Mouse (Mus musculus): ENCODE results near the gene Dppa5a. TPM values are rescaled to one million over a fixed set of nuclear protein-coding genes. Genes with fewer than 3 reads are reported as not detected.

Gene Dppa5a
- polyA plus RNA-seq, 1 experiment from 2014 or later, result not detected

- WGBS, result 35% methylated on average over 8 of the region's 8 CpGs
- no peak overlapping the region for H3K9ac ChIP-seq
- no peak overlapping the region for H3K27ac ChIP-seq
- no peaks in the 10 kb centered on the region for H3K9me3 ChIP-seq
- H3K4me3 ChIP-seq, result no peak overlapping the region
- peaks cover 10% of the 10 kb centered on the region; the same call in 1 of the 2 replicates for H3K4me1 ChIP-seq
- H3K4me2 ChIP-seq (replicated peaks), result peak overlapping the region; percentile 70
- peak; percentile 31; the same call in 1 of the 2 replicates for ATAC-seq (ENCODE audit: low FRiP score, low read depth)
- H3K36me3 ChIP-seq, result no peaks in the 10 kb centered on the region
- 0 out of 2 replicates have a peak, but pooled peaks cover 6% of the 10 kb centered on the region for H3K27me3 ChIP-seq (replicated peaks)
Measured at GRCm38 (mm10) chr9:78377546-78377945, 9.6 kb upstream of the Dppa5a start.

- Histone ChIP-seq H3K9ac (no peak overlapping the region), H3K4me1 (peaks cover 10% of the 10 kb centered on the region; the same call in 1 of the 2 replicates), H3K4me2 (replicated peaks) (no peak overlapping the region), H3K4me3 (no peak overlapping the region), H3K9me3 (no peaks in the 10 kb centered on the region), H3K36me3 (no peaks in the 10 kb centered on the region), H3K27ac (no peak overlapping the region), H3K27me3 (replicated peaks) (0 out of 2 replicates have a peak, but pooled peaks cover 6% of the 10 kb centered on the region)
- no peak for ATAC-seq (ENCODE audit: low FRiP score, low read depth)
- WGBS, result 76% methylated on average over 4 of the region's 4 CpGs
Measured at GRCm38 (mm10) chr9:78375486-78375885, 7.5 kb upstream of the Dppa5a start.

GRCm38 (mm10) chr9:78374885-78375389 is 7.0 kb upstream of the Dppa5a start:
- WGBS, result 68% methylated on average over 1 of the region's 1 CpGs
- Histone ChIP-seq H3K4me2 (replicated peaks) (no peak overlapping the region), H3K4me1 (peaks cover 10% of the 10 kb centered on the region; the same call in 1 of the 2 replicates), H3K36me3 (no peaks in the 10 kb centered on the region), H3K9me3 (no peaks in the 10 kb centered on the region), H3K9ac (no peak overlapping the region), H3K4me3 (no peak overlapping the region), H3K27ac (no peak overlapping the region), H3K27me3 (replicated peaks) (0 out of 2 replicates have a peak, but pooled peaks cover 6% of the 10 kb centered on the region)
- no peak for ATAC-seq (ENCODE audit: low FRiP score, low read depth)

- H3K27me3 ChIP-seq (replicated peaks), result 0 out of 2 replicates have a peak, but pooled peaks cover 3% of the 10 kb centered on the region
- H3K4me2 ChIP-seq (replicated peaks), result no peak overlapping the region
Measured at GRCm38 (mm10) chr9:78374397-78374796, 6.4 kb upstream of the Dppa5a start.

GRCm38 (mm10) chr9:78372827-78373504 is 5.0 kb upstream of the Dppa5a start:
- WGBS, result 84% methylated on average over 10 of the region's 10 CpGs

More at GRCm38 (mm10) chr9:78374397-78374796, 6.4 kb upstream of the Dppa5a start:
- no peaks in the 10 kb centered on the region for H3K36me3 ChIP-seq
- ATAC-seq (ENCODE audit: low FRiP score, low read depth), result no peak
- peaks cover 10% of the 10 kb centered on the region; the same call in 1 of the 2 replicates for H3K4me1 ChIP-seq
- H3K4me3 ChIP-seq, result no peak overlapping the region
- H3K27ac ChIP-seq, result no peak overlapping the region
- H3K9me3 ChIP-seq, result no peaks in the 10 kb centered on the region
- WGBS, result 54% methylated on average over 5 of the region's 5 CpGs
- no peak overlapping the region for H3K9ac ChIP-seq

GRCm38 (mm10) chr9:78371441-78371840 is 3.5 kb upstream of the Dppa5a start:
- Histone ChIP-seq H3K9me3 (no peaks in the 10 kb centered on the region), H3K9ac (no peak overlapping the region), H3K4me3 (no peak overlapping the region), H3K36me3 (no peaks in the 10 kb centered on the region), H3K27ac (no peak overlapping the region), H3K4me2 (replicated peaks) (no peak overlapping the region), H3K4me1 (no peaks in the 10 kb centered on the region), H3K27me3 (replicated peaks) (no peaks in the 10 kb centered on the region)
- no peak for ATAC-seq (ENCODE audit: low FRiP score, low read depth)
- WGBS, result 95% methylated on average over 3 of the region's 3 CpGs

More at GRCm38 (mm10) chr9:78372827-78373504, 5.0 kb upstream of the Dppa5a start:
- Histone ChIP-seq H3K4me3 (no peak overlapping the region), H3K9me3 (no peaks in the 10 kb centered on the region), H3K36me3 (no peaks in the 10 kb centered on the region), H3K27me3 (replicated peaks) (0 out of 2 replicates have a peak, but pooled peaks cover 3% of the 10 kb centered on the region), H3K9ac (no peak overlapping the region), H3K27ac (no peak overlapping the region), H3K4me2 (replicated peaks) (no peak overlapping the region), H3K4me1 (peaks cover 3% of the 10 kb centered on the region; the same call in 1 of the 2 replicates)
- ATAC-seq (ENCODE audit: low FRiP score, low read depth), result no peak

GRCm38 (mm10) chr9:78369786-78370185 is 1.8 kb upstream of the Dppa5a start:
- Histone ChIP-seq H3K4me2 (replicated peaks) (no peak overlapping the region), H3K4me1 (no peaks in the 10 kb centered on the region), H3K36me3 (no peaks in the 10 kb centered on the region), H3K4me3 (no peak overlapping the region), H3K27me3 (replicated peaks) (no peaks in the 10 kb centered on the region), H3K9me3 (no peaks in the 10 kb centered on the region), H3K9ac (no peak overlapping the region), H3K27ac (no peak overlapping the region)
- ATAC-seq (ENCODE audit: low FRiP score, low read depth), result no peak
- 88% methylated on average over 7 of the region's 7 CpGs for whole genome bisulfite sequencing

- H3K27me3 ChIP-seq (replicated peaks), result no peaks in the 10 kb centered on the region
- H3K9me3 ChIP-seq, result no peaks in the 10 kb centered on the region
- no peak for ATAC-seq (ENCODE audit: low FRiP score, low read depth)
- H3K4me3 ChIP-seq, result no peak overlapping the region
- H3K4me1 ChIP-seq, result no peaks in the 10 kb centered on the region
- H3K27ac ChIP-seq, result no peak overlapping the region
- H3K36me3 ChIP-seq, result no peaks in the 10 kb centered on the region
- no peak overlapping the region for H3K4me2 ChIP-seq (replicated peaks)
- H3K9ac ChIP-seq, result no peak overlapping the region
- 84% methylated on average over 2 of the region's 2 CpGs for whole genome bisulfite sequencing
Measured at GRCm38 (mm10) chr9:78369349-78369748, 1.4 kb upstream of the Dppa5a start.

GRCm38 (mm10) chr9:78368671-78369293 is 805 bp upstream of the Dppa5a start:
- Histone ChIP-seq H3K27me3 (replicated peaks) (no peaks in the 10 kb centered on the region), H3K4me2 (replicated peaks) (no peak overlapping the region)
- WGBS, result 81% methylated on average over 3 of the region's 3 CpGs

GRCm38 (mm10) chr9:78365850-78366544 is 2.0 kb downstream of the Dppa5a start:
- WGBS, result 83% methylated on average over 13 of the region's 13 CpGs

More at GRCm38 (mm10) chr9:78368671-78369293, 805 bp upstream of the Dppa5a start:
- Histone ChIP-seq H3K9me3 (no peaks in the 10 kb centered on the region), H3K9ac (no peak overlapping the region), H3K4me1 (no peaks in the 10 kb centered on the region), H3K4me3 (no peak overlapping the region), H3K27ac (no peak overlapping the region), H3K36me3 (no peaks in the 10 kb centered on the region)
- no peak for ATAC-seq (ENCODE audit: low FRiP score, low read depth)

GRCm38 (mm10) chr9:78364701-78365100 is 3.3 kb downstream of the Dppa5a start:
- H3K4me3 ChIP-seq, result no peak overlapping the region
- H3K9ac ChIP-seq, result no peak overlapping the region
- no peak for ATAC-seq (ENCODE audit: low FRiP score, low read depth)
- no peaks in the 10 kb centered on the region for H3K36me3 ChIP-seq
- H3K4me2 ChIP-seq (replicated peaks), result no peak overlapping the region
- H3K9me3 ChIP-seq, result no peaks in the 10 kb centered on the region
- no peaks in the 10 kb centered on the region for H3K27me3 ChIP-seq (replicated peaks)
- no peaks in the 10 kb centered on the region for H3K4me1 ChIP-seq
- 92% methylated on average over 6 of the region's 6 CpGs for WGBS
- H3K27ac ChIP-seq, result no peak overlapping the region

More at GRCm38 (mm10) chr9:78365850-78366544, 2.0 kb downstream of the Dppa5a start:
- no peak overlapping the region for H3K27ac ChIP-seq
- no peaks in the 10 kb centered on the region for H3K27me3 ChIP-seq (replicated peaks)
- H3K9me3 ChIP-seq, result no peaks in the 10 kb centered on the region
- no peaks in the 10 kb centered on the region for H3K4me1 ChIP-seq
- H3K9ac ChIP-seq, result no peak overlapping the region
- no peak overlapping the region for H3K4me2 ChIP-seq (replicated peaks)
- no peaks in the 10 kb centered on the region for H3K36me3 ChIP-seq
- no peak for ATAC-seq (ENCODE audit: low FRiP score, low read depth)
- no peak overlapping the region for H3K4me3 ChIP-seq

- WGBS, result 78% methylated on average over 6 of the region's 6 CpGs
- Histone ChIP-seq H3K36me3 (no peaks in the 10 kb centered on the region), H3K27ac (no peak overlapping the region), H3K4me1 (no peaks in the 10 kb centered on the region), H3K9me3 (no peaks in the 10 kb centered on the region), H3K4me2 (replicated peaks) (no peak overlapping the region), H3K4me3 (no peak overlapping the region), H3K27me3 (replicated peaks) (no peaks in the 10 kb centered on the region), H3K9ac (no peak overlapping the region)
- ATAC-seq (ENCODE audit: low FRiP score, low read depth), result no peak
Measured at GRCm38 (mm10) chr9:78363374-78363773, 4.6 kb downstream of the Dppa5a start.

Measured in neural tube, embryonic 12.5 days (tissue).